Mouse (Mus musculus) lung, postnatal 0 days (tissue): ENCODE measurements around the gene Oas1h. TPM values are rescaled to one million over a fixed set of nuclear protein-coding genes. Genes with fewer than 3 reads are reported as not detected.

ENCODE experiments used
- ATAC-seq: fragments of 200-750 bp; cut with Nextera tagmentation; 2 replicates; pipeline ENCODE4 v1.8.0; 2017; ENCODE audit warnings: moderate library complexity
- DNase-seq: peaks from one replicate; pipeline ENCODE4 v3.0.0-alpha.2; 2016; ENCODE audit warnings: low spot score
- H3K27ac ChIP-seq: fragments of 300-500 bp; sonication (generic); 2 replicates; pipeline ENCODE4 v1.5.1; 2014; ENCODE audit warnings: antibody characterized with exemption, mild to moderate bottlenecking, low read length, mixed read lengths
- H3K27me3 ChIP-seq: fragments of 300-500 bp; sonication (generic); replicated peaks from 2 replicates; pipeline ENCODE4 v1.6.1; 2014; ENCODE audit warnings: low read length, mixed read lengths; ENCODE audit not compliant: insufficient read depth
- H3K36me3 ChIP-seq: fragments of 300-500 bp; sonication (generic); 2 replicates; pipeline ENCODE4 v1.6.1; 2014; ENCODE audit warnings: low read length, mixed read lengths; ENCODE audit not compliant: insufficient read depth
- H3K4me1 ChIP-seq: fragments of 300-500 bp; sonication (generic); 2 replicates; pipeline ENCODE4 v1.6.1; 2014; ENCODE audit warnings: antibody characterized with exemption, low read depth, low read length, mixed read lengths; ENCODE audit not compliant: insufficient read depth
- H3K4me2 ChIP-seq: fragments of 300-500 bp; sonication (generic); replicated peaks from 2 replicates; pipeline ENCODE4 v1.6.1; 2014; ENCODE audit warnings: low read depth, mild to moderate bottlenecking, low read length, moderate library complexity, mixed read lengths
- H3K4me3 ChIP-seq: fragments of 300-500 bp; sonication (generic); 2 replicates; pipeline ENCODE4 v1.5.1; 2014; ENCODE audit warnings: low read depth, low read length
- H3K9ac ChIP-seq: fragments of 300-500 bp; sonication (generic); replicated peaks from 2 replicates; pipeline ENCODE4 v1.6.1; 2014; ENCODE audit warnings: low read depth, mild to moderate bottlenecking
- H3K9me3 ChIP-seq: fragments of 300-500 bp; sonication (generic); 2 replicates; pipeline ENCODE4 v1.6.1; 2016; ENCODE audit warnings: low read length, mixed read lengths
- CTCF ChIP-seq: IDR thresholded peaks from 2 replicates; pipeline ENCODE4 v1.5.1; 2016; ENCODE audit warnings: antibody characterized with exemption, mild to moderate bottlenecking
- EP300 ChIP-seq: IDR thresholded peaks from 2 replicates; pipeline ENCODE4 v1.6.1; 2016; ENCODE audit warnings: antibody characterized with exemption, mild to moderate bottlenecking, control low read depth
- WGBS: fragments of 180-500 bp; shearing (Covaris S2); extraction: QIAGEN DNeasy Blood & Tissue Kit; methylation state at CpG from one replicate; pipeline ENCODE4 v1.1.7; 2014; 5-methylcytosine and 5-hydroxymethylcytosine counted together
- polyA plus RNA-seq: library from polyadenylated mRNA; unstranded; fragments of >200 nt; fragmentation: Nextera tagmentation; extraction: Ambion mirVana; gene quantifications from 2 replicates; pipeline ENCODE4 v1.2.1, GENCODE M21; 2015

Oas1h gene
- not detected in 2 replicates for polyA plus RNA-seq

- Histone ChIP-seq H3K27me3 (no peaks in the 10 kb centered on the region), H3K4me1 (no peaks in the 10 kb centered on the region), H3K9ac (no peak within 1 kb of the TSS), H3K36me3 (no peaks in the 10 kb centered on the region), H3K4me3 (no peak within 1 kb of the TSS), H3K9me3 (no peaks in the 10 kb centered on the region), H3K27ac (no peak within 1 kb of the TSS), H3K4me2 (no peak within 1 kb of the TSS)
- no peak for TF ChIP-seq CTCF
- no peak for TF ChIP-seq EP300
- 29% methylated on average over 4 of the region's 4 CpGs for WGBS
- DNase-seq, result no peak
- ATAC-seq, result no peak
Observed at GRCm38 (mm10) chr5:120861121-120861520, at the start of gene Oas1h. Gene Oas1h (plus strand): TSS chr5:120861421.

DNA sequence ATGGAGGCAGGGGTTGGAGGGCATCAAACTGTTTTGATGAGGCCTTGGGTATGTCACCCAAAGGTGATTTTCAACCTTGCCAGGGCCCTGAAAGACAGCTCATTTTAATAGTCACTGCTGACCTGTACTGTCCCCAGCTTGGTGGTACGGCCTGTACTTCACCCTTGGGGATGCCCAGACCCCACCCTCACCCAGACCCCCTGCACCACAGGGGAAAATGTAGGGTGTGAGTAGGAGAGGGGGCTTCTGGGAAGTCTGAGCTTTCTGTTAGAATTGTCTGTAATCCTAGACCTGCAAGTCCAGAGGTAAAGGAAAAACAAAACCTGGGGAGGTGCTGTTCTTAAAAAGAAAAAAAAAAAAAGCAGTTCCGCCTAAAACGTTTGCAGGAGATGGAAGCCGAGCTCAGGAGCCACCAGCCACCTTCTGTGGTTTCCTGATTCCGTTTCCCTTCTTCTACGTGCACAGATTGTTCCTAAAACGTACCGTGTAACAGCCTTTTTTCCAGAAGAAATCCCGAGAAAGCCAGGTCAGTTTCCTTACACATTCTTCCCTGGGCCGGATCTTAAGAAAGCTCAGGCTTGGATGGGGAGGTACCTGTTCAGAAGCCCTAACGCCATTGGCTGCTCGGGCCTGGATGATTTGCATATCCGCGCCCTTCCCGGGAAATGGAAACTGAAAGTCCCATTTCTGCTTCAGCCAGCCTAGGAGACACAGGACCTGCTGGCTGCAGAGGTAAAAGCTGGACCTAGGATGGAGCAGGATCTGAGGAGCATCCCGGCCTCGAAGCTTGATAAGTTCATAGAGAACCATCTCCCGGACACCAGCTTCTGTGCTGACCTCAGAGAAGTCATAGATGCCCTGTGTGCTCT is 49.0 kb upstream of the Oas1h start, which contains the start of gene Oas1c:
Gene Oas1c, minus strand, starts transcription at position 564 of the 869 bp plus-strand sequence.
- peak; percentile 96 for DNase-seq
- H3K36me3 ChIP-seq, result no peaks in the 10 kb centered on the region
- peak within 1 kb of the TSS; percentile 67 for H3K4me2 ChIP-seq
- no peaks in the 10 kb centered on the region for H3K9me3 ChIP-seq
- H3K27me3 ChIP-seq, result no peaks in the 10 kb centered on the region
- peak within 1 kb of the TSS; percentile 59 for H3K4me3 ChIP-seq
- H3K27ac ChIP-seq, result peak within 1 kb of the TSS; percentile 76
- 5% methylated on average over 18 of the region's 18 CpGs for WGBS
- ATAC-seq, result peak; percentile 98
- peaks cover 6% of the 10 kb centered on the region; the same call in 1 of the 2 replicates for H3K4me1 ChIP-seq
- H3K9ac ChIP-seq, result peak within 1 kb of the TSS; percentile 60
- TF ChIP-seq EP300 (no peak), CTCF (no peak)

- DNase-seq, result no peak
- Histone ChIP-seq H3K4me2 (peak overlapping the region; percentile 67), H3K9me3 (no peaks in the 10 kb centered on the region), H3K4me3 (peak overlapping the region; percentile 59), H3K36me3 (no peaks in the 10 kb centered on the region), H3K27ac (0 out of 2 replicates have a peak overlapping the region, but pooled peaks have one; percentile 47), H3K27me3 (no peaks in the 10 kb centered on the region), H3K9ac (peak overlapping the region; percentile 60), H3K4me1 (peaks cover 6% of the 10 kb centered on the region; the same call in 1 of the 2 replicates)
- 70% methylated on average over 6 of the region's 6 CpGs for WGBS
- TF ChIP-seq CTCF (no peak; the same call in 1 of the 2 replicates), EP300 (no peak)
- no peak for ATAC-seq
Observed at GRCm38 (mm10) chr5:120813023-120813422, 48.2 kb upstream of the Oas1h start.

- TF ChIP-seq EP300 (no peak), CTCF (peak; percentile 68)
- Histone ChIP-seq H3K4me2 (no peak overlapping the region), H3K36me3 (no peaks in the 10 kb centered on the region), H3K27ac (no peak overlapping the region), H3K9ac (no peak overlapping the region), H3K4me1 (peaks cover 6% of the 10 kb centered on the region; the same call in 1 of the 2 replicates), H3K4me3 (no peak overlapping the region), H3K27me3 (no peaks in the 10 kb centered on the region), H3K9me3 (no peaks in the 10 kb centered on the region)
- DNase-seq (peak; percentile 29), ATAC-seq (no peak)
- 47% methylated on average over 3 of the region's 3 CpGs for WGBS
Observed at GRCm38 (mm10) chr5:120815949-120816348, 45.3 kb upstream of the Oas1h start.

GRCm38 (mm10) chr5:120818999-120819398 is 42.2 kb upstream of the Oas1h start:
- Histone ChIP-seq H3K27ac (no peak overlapping the region), H3K27me3 (no peaks in the 10 kb centered on the region), H3K4me3 (no peak overlapping the region), H3K36me3 (no peaks in the 10 kb centered on the region; the same call in 1 of the 2 replicates), H3K9ac (no peak overlapping the region), H3K4me1 (no peaks in the 10 kb centered on the region), H3K4me2 (no peak overlapping the region), H3K9me3 (no peaks in the 10 kb centered on the region)
- ATAC-seq (no peak), DNase-seq (no peak)
- TF ChIP-seq CTCF (no peak), EP300 (no peak)

DNA sequence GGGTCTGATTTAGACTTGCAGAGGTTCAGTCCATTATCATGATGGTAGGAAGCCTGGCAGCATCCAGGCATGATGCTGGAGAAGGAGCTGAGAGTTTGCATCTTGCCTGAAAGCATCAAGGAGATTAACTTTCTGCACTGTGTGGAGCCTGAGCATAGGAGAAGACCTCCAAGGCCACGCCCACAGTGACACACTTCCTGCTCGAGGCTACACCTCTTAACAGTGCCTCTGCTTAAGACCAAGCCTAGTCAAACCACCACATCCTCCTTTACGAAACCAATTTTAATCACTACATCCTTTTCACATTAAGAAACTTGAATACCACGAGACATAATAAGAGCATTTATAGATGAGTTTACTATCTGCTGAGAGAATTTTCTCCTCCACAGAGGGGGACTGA is 30.2 kb upstream of the Oas1h start:
- no peak for TF ChIP-seq CTCF
- no peak for TF ChIP-seq EP300
- ATAC-seq (no peak), DNase-seq (no peak)
- no peaks in the 10 kb centered on the region for H3K27me3 ChIP-seq
- no peaks in the 10 kb centered on the region for H3K36me3 ChIP-seq
- no peaks in the 10 kb centered on the region for H3K4me1 ChIP-seq
- WGBS, result 78% methylated on average over 4 of the region's 4 CpGs
- H3K27ac ChIP-seq, result no peak overlapping the region
- no peaks in the 10 kb centered on the region for H3K9me3 ChIP-seq
- H3K4me2 ChIP-seq, result no peak overlapping the region
- H3K4me3 ChIP-seq, result no peak overlapping the region
- H3K9ac ChIP-seq, result no peak overlapping the region
